17 mouse cellular contexts compared by ENCODE assay signal in the genomic region with DNA sequence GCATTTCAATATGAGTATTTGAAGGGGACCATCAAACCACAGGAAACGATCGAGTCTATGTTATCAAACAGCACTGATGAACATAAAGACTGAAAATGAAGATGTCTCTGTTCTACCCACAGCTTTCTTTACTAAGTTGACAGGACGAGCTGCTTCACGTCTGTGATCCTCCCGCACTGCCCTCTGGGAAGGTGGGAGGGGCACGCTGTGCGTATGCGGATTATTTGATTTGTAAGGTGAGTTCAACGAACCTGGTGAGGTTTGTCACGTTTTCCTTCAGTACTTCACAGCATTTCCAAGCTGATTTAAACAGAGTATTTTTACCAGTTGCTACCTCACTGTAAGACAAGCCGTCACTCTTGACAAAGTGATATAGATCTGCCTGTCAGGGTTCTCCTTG.
"Had no signal": no experiment of that assay in that cellular context is flagged by ENCODE, and none has a peak within 500 bp of the region (broad histone marks: within the 10 kb centered on the region; RNA-seq: fewer than 3 reads in every experiment).

No protein-coding gene starts in this region.

- H3K4me2 ChIP-seq: neural tube, embryonic 12.5 days; neural tube, embryonic 13.5 days; neural tube, embryonic 15.5 days; stomach, embryonic 15.5 days had no signal

- H3K4me1 ChIP-seq: neural tube, embryonic 12.5 days; neural tube, embryonic 13.5 days; neural tube, embryonic 15.5 days; stomach, embryonic 15.5 days had no signal

- H3K4me3 ChIP-seq: neural tube, embryonic 12.5 days; neural tube, embryonic 13.5 days; neural tube, embryonic 15.5 days; stomach, embryonic 15.5 days had no signal

- DNase-seq: retina, postnatal 1 day; right cerebral cortex, adult 18-20 months; right cerebral cortex, postnatal 14 days; right cerebral cortex, postnatal 25 days; right cerebral cortex, postnatal 4 days; spleen, adult 18-20 months; thymus, adult 18-20 months; thymus, adult 2 months; thymus, postnatal 14 days; thymus, postnatal 25 days; thymus, postnatal 36 days; thymus, postnatal 4 days had no signal

- H3K9me3 ChIP-seq: neural tube, embryonic 12.5 days; neural tube, embryonic 13.5 days; neural tube, embryonic 15.5 days; stomach, embryonic 15.5 days had no signal

- H3K27ac ChIP-seq: neural tube, embryonic 12.5 days; neural tube, embryonic 13.5 days; neural tube, embryonic 15.5 days; stomach, embryonic 15.5 days; stomach, postnatal 0 days had no signal

- H3K27me3 ChIP-seq: neural tube, embryonic 12.5 days; neural tube, embryonic 13.5 days; neural tube, embryonic 15.5 days; stomach, embryonic 15.5 days had no signal

- H3K9ac ChIP-seq: neural tube, embryonic 12.5 days; neural tube, embryonic 13.5 days; neural tube, embryonic 15.5 days; stomach, embryonic 15.5 days had no signal

- H3K36me3 ChIP-seq: neural tube, embryonic 12.5 days; neural tube, embryonic 13.5 days; neural tube, embryonic 15.5 days; stomach, embryonic 15.5 days had no signal
